Mouse (Mus musculus) G1E-ER4 (cell line): Measurements from ENCODE around the gene Bin2. TPM values are rescaled to one million over a fixed set of nuclear protein-coding genes. Genes with fewer than 3 reads are reported as not detected.

Experiments used
- GATA1 ChIP-seq: IDR thresholded peaks from one replicate; pipeline ENCODE4 v1.8.0; 2012; ENCODE audit warnings: low read length, inconsistent platforms
- polyA plus RNA-seq: library from polyadenylated mRNA; stranded (reverse); fragments of >175 nt; gene quantifications from 2 replicates; pipeline ENCODE4 v1.2.3, GENCODE M21; 2012

The Bin2 gene
- polyA plus RNA-seq, 1 experiment, result 28.8 TPM

DNA sequence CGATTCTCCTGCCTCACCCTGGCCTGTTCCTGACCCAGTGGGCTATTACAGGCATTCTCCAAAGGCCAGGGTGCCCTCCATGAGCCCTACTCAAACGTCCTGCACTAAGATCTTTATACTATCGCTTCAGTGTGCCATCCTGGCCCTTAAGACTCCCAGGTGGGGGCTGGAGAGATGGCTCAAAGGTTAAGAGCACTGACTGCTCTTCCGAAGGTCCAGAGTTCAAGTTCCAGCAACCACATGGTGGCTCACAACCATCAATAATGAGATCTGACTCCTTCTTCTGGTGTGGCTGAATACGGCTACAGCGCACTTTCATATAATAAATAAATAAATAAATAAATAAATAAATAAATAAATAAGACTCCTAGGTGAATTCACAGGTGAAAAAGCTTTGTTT lies 76.5 kb downstream of the Bin2 start:
- no peak for TF ChIP-seq GATA1

Other genes starting within 250 kb of the Bin2 start
- not detected in 2 replicates for gene Gm5475, start 247.4 kb downstream of the Bin2 start, polyA plus RNA-seq
- gene Slc11a2, start 244.5 kb downstream of the Bin2 start, polyA plus RNA-seq, result 7.2 and 8.8 TPM in 2 replicates
- 24.8 and 47.3 TPM in 2 replicates for gene Letmd1, start 200.5 kb downstream of the Bin2 start, polyA plus RNA-seq
- gene Csrnp2, start 174.1 kb downstream of the Bin2 start, polyA plus RNA-seq, result 1.0 and 1.1 TPM in 2 replicates
- gene Tfcp2, start 117.5 kb downstream of the Bin2 start, polyA plus RNA-seq, result 2.7 and 2.8 TPM in 2 replicates
- 0.03 and 0.11 TPM in 2 replicates for gene Pou6f1, start 69.6 kb downstream of the Bin2 start, polyA plus RNA-seq
- 32.7 and 45.1 TPM in 2 replicates for gene Dazap2, start 54.2 kb downstream of the Bin2 start, polyA plus RNA-seq
- gene Smagp, start 32.6 kb downstream of the Bin2 start, polyA plus RNA-seq, result not detected in 2 replicates
- gene Cela1, start 18.4 kb upstream of the Bin2 start, polyA plus RNA-seq, result 0.40 TPM in 1 of 2 replicates, not detected in the other
- not detected in 2 replicates for gene Galnt6, start 59.8 kb upstream of the Bin2 start, polyA plus RNA-seq
- not detected in 2 replicates for gene Slc4a8, start 92.2 kb upstream of the Bin2 start, polyA plus RNA-seq
- not detected in 2 replicates for gene Scn8a, start 200.3 kb upstream of the Bin2 start, polyA plus RNA-seq